Mouse (Mus musculus) embryonic fibroblast, embryonic 13.5 days (primary cell): ENCODE results near the gene Usp42.

Source experiments
- CTCF ChIP-seq: IDR thresholded peaks from 2 replicates; pipeline ENCODE4 v1.5.1; 2011; ENCODE audit warnings: mild to moderate bottlenecking, control low read depth, low read length, moderate library complexity, borderline replicate concordance; ENCODE audit not compliant: insufficient read depth
- POLR2A ChIP-seq: IDR thresholded peaks from 2 replicates; pipeline ENCODE4 v1.6.1; 2011; ENCODE audit warnings: low read depth, mild to moderate bottlenecking, control low read depth, low read length, moderate library complexity

DNA sequence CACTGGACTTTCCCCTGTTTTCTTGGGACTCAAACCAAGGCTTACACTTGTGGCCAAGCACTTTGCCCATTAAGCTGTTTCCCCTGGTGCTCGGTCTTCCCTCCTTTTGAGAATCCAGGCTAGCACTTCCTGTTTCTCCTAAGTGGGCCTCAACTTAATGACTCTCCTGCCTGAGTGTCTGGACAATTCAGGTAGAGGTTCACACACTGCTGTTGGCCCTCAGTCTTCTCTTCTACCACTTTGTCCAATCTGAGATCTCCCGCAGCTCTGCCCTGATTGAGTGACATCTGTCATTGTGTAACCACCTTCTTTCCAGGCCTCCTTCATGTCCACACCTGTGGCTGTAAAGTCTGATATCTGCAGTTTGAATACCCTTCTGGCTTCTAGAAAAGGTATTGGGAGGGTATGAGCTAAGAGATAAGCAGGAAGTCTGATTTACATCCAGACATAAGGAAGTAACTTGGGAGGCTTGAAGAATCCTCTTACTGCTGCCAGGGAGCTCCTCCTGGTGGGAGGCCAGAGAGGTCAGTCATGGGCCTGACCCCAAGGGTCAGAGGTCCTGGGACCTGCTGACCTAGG is 17.6 kb upstream of the Usp42 start:
- no peak for TF ChIP-seq POLR2A
- no peak for TF ChIP-seq CTCF
